Mouse (Mus musculus): Measurements from ENCODE around the gene Cyp1b1.
A peak's percentile ranks its signal among the peaks of the same experiment; 100 is the strongest.

The Cyp1b1 gene

DNA sequence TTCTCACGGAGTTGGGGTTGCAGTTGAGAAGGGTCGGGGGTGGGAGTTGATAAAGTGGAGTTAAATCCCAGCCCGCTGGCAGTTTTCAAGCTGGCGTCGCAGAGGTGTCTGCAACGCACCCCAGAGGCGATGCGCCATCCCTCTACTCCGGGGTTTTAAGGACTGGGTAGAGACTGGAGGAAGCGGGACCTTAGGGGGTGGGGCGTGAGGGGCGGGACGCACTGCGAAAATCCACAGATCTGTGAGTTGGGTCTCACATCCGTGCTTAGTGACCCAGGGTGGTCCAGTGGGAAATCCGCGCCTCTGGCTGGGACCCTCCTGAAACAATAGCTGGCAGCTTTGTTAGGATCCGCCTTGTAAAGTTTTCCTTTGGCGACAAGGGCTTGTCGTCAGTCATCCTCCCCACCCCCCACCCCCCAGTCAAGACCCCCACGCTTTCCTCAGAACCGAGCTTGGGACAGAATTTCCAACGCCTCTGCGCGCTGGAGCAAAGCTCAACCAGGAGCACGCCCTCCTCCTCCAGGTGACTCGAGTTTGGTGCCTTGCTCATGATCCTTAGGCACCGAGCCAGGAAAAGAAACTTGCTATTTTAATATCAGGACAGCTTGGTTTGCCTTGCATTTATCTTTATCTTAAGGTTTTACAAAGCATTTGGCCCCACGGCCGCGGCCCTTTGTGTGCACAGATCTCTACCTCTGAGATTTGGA, at the start of gene Cyp1b1:
Cyp1b1 (minus strand) TSS at position 131 of the 707 bp plus-strand sequence.
- no peak for DNase-seq (ENCODE audit: low spot score in 2 of 2)

DNA sequence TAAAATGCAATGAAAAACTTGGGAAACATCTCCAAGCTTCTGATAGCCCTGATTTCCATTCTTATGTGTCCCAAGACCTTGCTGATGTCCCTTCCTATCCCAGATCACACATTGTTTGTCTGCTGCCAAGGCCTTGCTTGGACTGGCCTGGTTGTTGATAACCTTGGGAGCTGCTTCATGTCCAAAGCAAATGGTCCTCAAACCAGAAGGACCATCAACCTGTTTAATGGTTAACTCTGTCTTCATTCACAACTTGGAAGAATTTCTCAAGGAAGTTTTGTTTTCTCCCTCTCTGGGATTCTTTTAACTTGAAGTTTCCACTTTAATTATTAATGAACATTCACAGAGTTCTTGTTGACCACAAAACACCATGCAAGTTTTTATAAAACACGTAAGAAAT, 47.0 kb upstream of the Cyp1b1 start:
- no peak for DNase-seq (ENCODE audit: low spot score in 2 of 2)

DNA sequence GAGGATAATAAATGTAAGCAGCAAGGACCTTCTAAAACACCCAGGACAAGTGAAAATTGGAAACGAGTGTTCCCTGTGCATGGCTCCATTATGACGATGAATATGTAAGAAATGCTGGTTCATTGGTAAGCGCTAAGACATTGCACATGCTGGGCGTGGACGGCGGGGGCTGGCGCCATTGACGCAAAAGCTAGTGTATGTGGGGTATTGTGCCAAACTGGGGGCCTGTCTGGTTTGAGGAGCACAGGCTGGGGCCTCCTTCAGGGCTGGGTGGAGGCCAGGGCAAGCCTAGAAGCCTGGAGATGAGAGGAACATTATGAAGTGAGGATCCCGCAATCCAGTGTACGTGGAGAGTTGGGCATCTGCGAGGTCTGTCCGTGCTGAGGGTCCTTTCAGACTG, 39.0 kb upstream of the Cyp1b1 start:
- DNase-seq (ENCODE audit: low spot score in 2 of 2), result no peak

DNA sequence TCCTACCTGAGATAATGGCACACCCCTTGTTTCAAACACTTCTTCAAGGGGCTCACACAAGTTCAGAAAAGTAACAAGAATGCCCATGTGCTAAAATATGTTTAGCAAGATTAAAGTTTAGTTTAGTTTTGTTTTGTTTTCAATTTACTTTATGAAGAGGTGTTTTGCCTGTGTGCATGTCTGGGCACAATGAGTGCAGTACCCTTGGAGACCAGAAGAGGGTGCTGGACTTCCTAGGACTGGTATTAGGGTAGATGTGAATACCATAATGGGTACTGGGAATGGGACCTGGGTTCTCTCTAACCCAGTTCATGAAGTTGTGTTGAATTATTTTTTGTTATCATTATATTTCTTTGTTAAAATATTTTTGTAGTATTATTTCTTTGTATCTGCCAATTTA, 38.0 kb upstream of the Cyp1b1 start:
- no peak for DNase-seq (ENCODE audit: low spot score in 2 of 2)

DNA sequence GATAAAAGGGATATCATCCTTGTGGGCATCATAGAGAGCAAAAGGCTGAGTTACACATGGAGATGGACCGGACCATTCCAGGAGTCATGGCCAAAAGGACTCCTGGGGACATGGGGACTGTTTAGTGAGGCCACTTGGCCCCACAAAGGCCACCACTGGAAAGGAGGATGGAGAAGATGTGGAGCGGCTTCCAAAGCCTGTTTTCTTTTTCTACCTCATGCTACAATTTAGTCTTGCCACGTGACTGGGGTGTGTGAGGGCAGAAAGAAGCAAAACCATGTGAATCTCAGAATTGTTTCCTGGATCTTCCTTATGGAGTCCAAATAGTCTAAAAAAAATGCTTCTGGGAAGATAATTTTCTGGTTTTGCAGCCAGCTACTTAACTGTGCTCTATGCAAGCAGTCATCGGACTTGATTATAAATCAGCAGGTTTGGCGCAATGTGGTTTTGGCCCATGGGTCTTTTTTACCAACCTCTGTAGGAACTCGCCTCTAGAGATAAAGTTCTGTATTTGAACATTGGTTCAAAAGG, 36.9 kb upstream of the Cyp1b1 start:
- no peak for DNase-seq (ENCODE audit: low spot score in 2 of 2)

DNA sequence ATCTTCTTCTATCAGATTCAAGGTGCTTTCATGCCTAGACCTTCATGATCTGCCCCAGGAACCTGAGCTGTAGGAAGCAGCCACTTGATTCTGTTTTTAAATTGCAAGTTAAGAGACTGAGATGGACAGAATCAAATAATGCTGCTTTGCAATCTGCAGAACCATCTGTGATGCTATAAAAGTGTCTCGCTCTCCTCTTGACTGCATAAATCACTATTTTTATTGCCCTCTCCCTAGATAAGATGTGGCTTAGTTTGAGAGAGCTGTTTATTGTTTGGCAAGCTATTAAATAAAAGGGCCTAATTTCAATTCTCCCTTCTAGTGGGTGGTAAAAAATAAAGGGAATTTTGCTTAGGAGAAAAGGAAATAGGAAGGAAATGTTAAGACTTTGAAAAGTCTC, 34.8 kb upstream of the Cyp1b1 start:
- DNase-seq (ENCODE audit: low spot score in 2 of 2), result no peak

DNA sequence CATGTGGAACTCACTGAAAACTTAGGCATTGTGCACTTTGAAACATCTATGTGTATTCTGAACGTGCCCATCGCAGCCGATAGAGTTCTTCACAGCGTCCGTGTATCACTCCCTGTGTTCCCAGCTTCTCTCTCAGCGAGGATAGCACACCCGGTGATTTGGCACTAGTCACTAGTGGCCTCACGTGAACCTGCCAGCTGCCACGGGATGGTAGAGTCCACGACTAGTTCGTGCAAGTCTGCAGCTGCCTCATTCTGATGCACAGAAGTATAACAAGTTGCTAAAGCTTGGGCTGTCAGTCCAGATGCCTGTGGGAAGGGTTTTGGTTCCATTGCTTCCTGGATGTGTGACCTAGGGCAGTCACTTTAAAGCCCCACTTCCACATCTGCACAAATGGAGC, 32.1 kb upstream of the Cyp1b1 start:
- no peak for DNase-seq (ENCODE audit: low spot score in 2 of 2)

DNA sequence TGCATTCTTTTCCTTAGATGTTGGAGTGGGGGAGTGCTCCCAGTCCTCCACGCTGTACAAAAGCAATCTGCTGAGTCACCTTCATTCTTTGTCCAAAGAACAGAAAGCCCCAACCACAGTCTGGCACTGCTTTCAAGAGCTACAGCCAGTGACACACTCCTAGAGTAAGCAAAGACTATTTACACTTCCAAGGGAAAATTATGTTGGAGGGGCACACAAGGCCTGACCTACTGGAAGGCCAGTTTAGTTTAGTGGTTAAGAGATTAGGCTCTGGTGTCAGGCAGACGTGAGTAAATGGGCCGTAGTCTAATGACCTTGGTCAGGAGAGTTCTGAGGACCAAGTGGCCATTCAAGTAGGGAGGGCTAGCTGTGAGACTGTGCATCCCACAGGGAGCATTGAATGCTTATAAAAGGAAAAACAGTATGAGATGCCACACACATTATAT, 31.3 kb upstream of the Cyp1b1 start:
- DNase-seq (ENCODE audit: low spot score in 2 of 2), result no peak

DNA sequence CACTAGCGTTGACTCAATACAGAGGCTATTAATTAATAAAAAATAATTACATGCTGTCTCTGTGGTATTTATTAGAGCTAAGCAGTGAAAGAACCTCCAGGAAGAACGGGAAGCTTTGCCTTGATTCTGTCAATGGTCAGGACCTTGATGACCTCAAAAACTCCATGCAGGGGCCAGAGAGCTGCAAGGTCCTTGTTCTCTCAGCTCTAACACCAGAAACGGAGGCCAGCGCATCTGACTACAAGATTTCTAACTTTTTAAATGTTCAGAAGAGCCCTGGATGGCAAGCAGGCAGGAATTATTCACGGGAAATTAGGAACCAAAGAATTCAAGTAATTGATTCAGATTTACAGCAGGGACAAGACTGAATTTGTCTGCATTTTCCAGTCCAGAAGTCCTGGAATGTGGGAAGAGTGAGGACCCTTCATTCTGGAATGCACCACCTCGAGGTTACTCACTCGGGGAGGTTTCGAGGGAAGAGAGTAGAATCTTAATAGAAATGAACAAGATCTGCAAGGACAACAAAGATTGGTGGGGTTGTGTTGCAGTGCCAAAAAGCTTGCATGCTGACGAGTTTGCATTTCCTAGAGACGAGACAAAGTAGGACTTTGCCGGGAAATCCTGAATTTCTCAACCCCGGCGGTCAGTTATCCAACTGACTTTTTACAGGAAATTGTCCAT, 30.3 kb upstream of the Cyp1b1 start:
- DNase-seq (ENCODE audit: low spot score in 2 of 2), result no peak

DNA sequence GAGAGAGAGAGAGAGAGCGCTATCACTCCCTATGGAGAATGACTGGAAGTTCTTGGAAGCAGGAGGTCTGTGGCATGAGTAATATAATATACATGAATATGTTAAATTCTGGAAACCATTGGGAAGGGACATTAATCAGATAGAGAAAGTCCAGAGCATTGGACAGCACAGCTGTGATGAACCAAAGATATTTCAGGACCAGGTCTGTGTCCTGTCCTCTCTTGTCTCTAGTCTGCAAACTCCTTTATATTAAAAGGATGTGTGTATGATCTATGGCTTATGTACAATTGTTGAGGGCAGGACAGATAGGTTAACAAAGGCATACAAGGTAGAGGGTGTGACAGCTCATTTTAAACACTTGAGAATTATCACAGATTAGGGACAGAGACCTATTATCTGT, 28.6 kb upstream of the Cyp1b1 start:
- no peak for DNase-seq (ENCODE audit: low spot score in 2 of 2)

DNA sequence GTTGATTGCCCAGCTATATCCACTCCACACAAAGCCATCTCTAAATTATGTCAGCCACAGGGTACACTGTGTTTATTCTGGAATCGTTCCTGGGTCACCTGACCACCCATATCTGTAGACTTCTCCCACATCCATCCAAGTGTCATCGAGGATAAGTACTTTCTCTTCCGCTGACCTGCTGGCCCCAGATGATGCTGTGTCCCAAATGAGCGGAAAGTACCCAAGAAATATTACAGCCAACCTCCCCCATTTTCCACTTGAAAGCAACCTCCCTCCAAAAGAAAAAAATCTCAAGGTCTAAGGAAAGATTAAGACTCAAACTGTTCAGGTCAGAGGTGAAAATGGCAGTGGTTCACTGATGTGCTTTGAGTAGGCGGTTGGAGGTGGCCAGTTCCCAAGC, 27.8 kb upstream of the Cyp1b1 start:
- DNase-seq (ENCODE audit: low spot score in 2 of 2), result no peak

DNA sequence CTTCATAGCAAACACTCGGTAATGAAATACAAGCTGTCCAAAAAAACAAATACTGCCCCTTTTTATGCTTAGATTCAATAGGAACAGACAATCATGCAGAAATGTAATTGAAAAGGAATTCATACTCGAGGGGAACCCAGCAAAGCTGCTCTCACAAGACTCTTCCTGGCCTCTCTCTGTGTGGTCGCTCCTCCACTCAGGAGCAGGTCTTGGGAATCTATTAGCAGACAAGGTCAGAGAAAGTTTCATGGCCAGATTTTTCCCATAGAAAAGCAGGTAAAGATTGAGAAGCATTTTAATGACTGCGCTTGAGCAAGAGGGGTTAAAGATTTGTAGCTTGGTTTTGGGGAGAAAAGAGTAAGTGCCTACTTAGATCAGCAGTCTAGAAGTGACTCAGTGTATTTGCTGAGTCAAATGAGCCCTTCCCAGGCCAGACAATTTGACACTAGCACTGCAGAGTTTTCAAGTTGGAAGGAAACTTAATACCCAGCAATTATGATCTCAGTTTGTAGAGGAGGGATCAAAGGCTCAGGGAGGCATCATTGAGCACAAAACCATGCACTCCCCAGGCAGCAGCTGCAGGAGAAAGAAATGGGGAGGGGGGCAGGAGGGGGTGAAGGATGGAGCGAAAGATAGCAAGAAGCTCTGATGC, 24.1 kb upstream of the Cyp1b1 start:
- no peak for DNase-seq (ENCODE audit: low spot score in 2 of 2)

DNA sequence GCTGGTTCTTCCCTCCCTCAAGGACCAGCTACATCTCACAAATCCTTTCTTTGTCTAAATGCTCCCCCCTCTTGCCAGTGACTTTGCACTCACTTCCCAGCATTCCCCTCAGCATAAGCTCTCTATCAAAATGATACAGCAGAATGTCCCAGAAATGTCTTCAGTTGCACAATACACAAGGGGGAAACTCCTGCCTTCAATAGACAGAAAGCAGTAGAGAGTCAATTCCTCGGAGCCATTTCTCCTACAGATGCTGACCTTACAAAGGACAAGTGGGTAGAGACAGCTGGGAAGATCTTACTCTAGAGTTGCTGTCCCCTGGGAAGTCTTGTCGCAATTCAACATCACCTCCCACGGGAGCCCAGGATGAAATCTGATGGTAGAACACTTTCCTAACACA, 22.7 kb upstream of the Cyp1b1 start:
- DNase-seq (ENCODE audit: low spot score in 2 of 2), result no peak

DNA sequence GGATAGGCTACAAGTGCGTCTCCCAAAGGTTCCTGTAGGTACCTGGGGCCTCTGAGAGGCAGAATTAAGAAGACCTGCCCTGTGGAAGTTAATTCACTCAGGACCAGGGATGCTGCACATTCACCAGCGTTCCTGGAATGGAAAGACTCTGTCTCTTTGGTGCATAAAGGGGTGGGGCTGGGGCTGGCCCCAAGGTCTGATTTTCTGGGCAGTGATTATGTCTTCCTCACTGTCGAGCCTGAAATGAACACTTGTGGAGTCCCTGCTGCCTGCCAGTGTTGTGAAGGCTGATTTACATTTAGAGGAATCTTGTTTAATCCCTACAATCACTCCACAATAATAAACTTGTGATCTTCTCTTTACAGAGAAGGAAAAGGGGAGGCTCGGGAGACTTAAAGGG, 18.2 kb upstream of the Cyp1b1 start:
- DNase-seq (ENCODE audit: low spot score in 2 of 2), result no peak

DNA sequence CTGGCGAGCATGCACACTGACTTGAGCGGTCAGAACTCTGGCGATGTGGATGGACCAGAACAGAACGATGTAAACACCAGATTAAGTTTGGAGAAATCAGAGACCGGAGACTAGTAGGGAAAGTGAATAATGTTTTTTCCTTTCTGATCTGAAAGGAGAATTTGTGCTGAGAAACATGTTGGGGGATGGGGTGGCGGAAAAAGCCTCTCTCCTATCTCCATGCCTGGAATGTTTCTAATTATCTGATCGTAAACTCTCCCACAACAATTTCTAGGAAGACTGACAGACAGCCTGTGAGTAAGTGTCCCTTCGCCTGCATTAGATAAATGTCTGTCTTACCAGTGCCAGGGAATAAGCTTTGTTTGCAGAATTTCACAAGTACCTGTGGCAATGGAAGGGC, 16.1 kb upstream of the Cyp1b1 start:
- DNase-seq (ENCODE audit: low spot score in 2 of 2), result no peak

DNA sequence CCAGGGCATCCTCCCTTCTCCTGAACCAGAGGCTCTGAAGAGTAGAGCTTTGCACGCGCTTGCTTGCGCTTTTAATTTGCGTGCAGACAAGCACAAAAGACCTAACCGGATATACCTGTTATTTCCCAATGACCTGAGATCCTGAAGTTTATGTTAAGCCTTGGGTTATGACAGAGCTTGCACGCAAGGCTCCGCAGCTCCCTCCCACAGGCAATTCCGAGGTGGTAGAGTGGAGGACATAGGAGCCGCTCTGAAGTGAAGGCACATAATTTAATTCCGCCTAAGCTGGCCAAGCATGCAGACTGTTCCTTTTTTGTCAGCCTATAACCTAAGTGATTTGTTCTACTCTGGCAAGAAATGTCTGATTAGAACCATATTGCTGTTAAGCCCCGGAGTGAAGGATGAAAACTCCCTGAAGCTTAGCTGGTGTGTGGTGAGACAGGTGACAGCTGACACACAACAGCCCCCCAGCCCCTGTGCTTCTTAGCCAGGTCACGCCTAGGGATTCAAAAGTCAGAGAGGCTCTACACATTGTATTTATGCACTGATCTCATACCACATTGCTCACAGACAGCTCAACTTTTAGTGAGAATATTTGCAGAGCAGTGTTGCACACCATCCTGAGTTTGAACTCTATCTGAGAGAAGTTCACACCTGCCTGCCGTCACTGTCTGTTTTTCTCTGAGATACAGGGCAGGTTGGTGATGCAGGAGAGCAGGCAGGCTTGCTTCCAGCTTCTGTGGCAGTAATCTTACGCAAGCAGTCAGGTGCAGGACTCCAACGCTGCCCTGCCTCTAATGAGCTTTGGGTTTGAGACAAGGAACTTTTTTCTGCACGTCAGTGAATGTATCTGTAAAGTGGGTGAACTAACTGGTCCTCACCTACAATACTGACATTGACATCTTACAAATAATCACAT, 14.0 kb upstream of the Cyp1b1 start:
- no peak for DNase-seq (ENCODE audit: low spot score in 2 of 2)

DNA sequence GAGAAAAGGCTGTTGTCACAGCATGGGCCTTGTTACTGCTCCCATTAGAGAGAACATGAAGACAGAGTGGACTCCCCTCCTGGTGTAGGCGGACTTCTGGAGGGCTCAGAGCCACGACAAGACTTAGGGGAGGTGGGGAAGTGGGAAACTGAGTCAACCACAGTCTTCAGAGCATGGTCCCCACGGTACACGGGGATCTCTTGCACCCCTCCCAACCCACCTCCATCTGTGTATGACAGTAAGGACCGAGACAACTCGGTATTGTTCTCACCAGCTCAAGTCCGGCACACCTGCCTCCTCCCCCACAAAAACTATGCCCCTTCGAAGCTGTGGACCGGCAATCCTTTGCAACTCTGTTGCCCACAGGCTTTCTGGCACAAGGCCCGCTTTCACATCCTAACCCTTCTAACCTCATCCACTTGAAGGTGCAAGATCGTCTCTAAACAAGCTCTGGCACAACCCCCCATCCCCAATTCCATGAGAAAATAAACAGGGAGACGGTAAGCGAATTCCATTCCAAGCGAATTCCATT, 13.3 kb upstream of the Cyp1b1 start:
- no peak for DNase-seq (ENCODE audit: low spot score in 2 of 2)

DNA sequence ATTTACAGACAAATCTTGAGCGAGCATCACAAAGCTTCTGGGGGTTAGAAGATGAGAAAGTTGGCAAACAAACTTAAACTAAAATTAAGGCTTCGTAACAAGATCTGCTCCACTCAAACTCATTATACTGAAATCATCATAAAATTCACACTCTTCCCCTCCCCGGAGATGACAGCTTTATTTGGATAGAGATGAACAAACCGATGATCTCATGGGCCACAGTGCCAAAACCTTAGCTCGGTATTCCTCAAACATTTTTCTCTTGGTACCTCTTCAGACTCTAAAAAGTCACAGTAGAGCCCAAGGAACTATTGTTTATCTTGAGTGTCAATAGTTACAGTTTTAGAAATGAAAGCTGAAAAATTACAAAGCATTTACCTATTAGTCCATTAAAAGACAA, 11.8 kb upstream of the Cyp1b1 start:
- no peak for DNase-seq (ENCODE audit: low spot score in 2 of 2)

DNA sequence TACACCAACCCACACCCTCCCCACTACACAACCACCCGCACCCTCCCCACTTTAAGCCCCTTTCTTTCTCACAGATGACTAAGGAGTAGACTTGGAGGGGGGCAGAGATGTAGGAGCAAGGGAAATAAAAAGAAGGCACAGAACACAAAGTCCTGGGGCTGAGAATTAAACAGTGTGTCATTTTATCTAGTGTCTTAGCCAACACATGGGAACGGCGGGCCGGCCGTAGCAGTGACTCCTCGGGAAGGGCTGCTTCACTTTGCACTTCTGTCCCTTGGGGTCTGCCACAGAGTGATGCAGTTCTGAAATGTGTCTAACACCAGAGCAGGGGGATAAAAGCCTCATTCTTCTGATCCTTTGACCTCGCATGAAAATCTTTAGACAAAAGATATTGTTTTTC, 5.8 kb upstream of the Cyp1b1 start:
- no peak for DNase-seq (ENCODE audit: low spot score in 2 of 2)

DNA sequence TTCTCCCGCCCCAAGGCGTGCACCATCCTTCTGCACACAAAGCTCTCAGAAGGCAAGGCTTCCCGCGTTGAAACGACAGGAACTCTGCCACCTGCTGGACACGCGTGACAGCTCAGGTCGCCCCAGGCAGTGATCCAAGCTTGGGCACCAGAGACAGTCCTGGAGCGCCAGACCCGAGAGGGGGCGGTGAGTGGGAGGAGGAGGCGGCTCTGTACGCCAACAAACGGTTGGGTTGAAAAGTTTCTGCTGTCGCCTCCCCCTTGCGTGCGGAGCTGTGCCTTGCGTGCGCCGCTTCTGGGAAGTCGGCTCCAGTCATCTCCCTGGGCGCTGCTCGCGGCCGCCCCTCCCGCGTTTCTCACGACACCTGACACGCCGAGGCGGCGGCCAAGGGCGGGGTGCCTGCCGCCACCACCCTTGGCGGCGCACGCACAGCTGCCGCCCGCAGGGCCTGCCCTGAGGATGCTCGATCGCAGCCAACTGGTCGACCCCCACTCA, 835 bp upstream of the Cyp1b1 start:
- peak; percentile 62 to 86 for DNase-seq (ENCODE audit: low spot score in 2 of 2)

DNA sequence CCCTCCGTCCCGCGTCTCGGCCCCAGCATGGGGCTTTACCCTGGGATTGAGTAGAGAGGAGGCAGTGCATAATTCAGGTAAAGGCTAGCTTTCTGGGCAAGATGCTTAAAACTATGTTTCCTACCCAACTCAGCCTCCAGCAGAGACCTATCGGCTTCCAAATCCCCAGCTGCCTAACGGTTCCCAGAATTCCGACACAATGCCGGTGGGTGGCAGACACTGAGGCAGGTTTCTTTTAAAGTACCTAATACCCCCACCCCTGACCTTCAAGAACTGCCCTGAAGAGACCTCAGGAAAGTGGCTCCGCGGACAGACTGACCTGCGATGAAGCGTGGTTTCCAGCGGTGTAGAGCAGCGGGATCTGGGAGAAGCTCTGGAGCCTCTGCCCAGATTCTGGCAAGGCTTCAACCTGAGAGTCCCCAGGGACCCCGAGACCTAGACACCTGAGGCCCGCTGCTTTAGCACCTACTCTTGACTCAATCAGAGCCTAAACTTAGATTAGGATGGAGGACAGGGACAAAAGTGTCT, 429 bp downstream of the Cyp1b1 start:
- DNase-seq (ENCODE audit: low spot score in 2 of 2), result no peak

Measured in spleen, postnatal 4 days (tissue).